Mouse (Mus musculus) bone marrow, adult 2 months (tissue): ENCODE measurements around the gene Map2k5.

Source experiments
- CTCF ChIP-seq: fragments of 200-500 bp; IDR thresholded peaks from 2 replicates; pipeline ENCODE4 v1.5.1; 2011; ENCODE audit warnings: low read length, control low read depth; ENCODE audit not compliant: control insufficient read depth, insufficient read depth
- POLR2A ChIP-seq: fragments of 200-500 bp; IDR thresholded peaks from 2 replicates; pipeline ENCODE4 v1.6.1; 2011; ENCODE audit warnings: low read depth, mild to moderate bottlenecking, control low read depth, low read length, borderline replicate concordance; ENCODE audit not compliant: control insufficient read depth

DNA sequence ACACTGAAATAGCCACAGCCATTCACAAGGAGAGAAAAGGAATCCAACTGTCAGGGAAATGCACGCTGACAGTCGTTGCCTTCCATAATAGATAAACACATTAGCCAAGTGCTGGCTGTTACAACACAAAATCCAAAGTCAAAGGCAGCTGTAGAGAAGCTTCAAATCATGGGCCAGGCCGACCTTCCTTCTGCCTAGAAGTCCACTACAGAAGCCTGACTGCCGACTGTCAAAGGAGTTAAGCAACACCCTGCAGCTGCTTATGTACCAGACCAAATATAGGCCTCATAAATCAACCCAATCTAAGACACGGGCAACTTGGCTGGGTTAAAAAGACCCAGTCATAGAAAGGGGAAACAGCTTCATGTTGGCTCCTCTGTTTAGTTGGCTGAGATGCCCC lies 68.7 kb downstream of the Map2k5 start:
- TF ChIP-seq POLR2A (no peak), CTCF (no peak)
